Mouse (Mus musculus) cerebellum, adult 9-10 months (tissue): ENCODE measurements around the gene Hexim2.

Source experiments
- DNase-seq: peaks from one replicate; pipeline ENCODE4 v3.0.0; 2022

Gene Hexim2

GRCm38 (mm10) chr11:103131701-103132575, at the start of gene Hexim2:
Gene Hexim2 (plus strand): TSS chr11:103132429.
- DNase-seq = peak; percentile 84

- no peak for DNase-seq
Observed at GRCm38 (mm10) chr11:103093306-103093705, 38.9 kb upstream of the Hexim2 start.

- DNase-seq = no peak
Observed at GRCm38 (mm10) chr11:103093862-103094833, 38.1 kb upstream of the Hexim2 start.

GRCm38 (mm10) chr11:103095107-103095670, 37.0 kb upstream of the Hexim2 start:
- no peak for DNase-seq

- DNase-seq = no peak
Observed at GRCm38 (mm10) chr11:103095801-103096200, 36.4 kb upstream of the Hexim2 start.

- DNase-seq = no peak
Observed at GRCm38 (mm10) chr11:103096979-103097894, 35.0 kb upstream of the Hexim2 start.

- DNase-seq = peak; percentile 65
Observed at GRCm38 (mm10) chr11:103098531-103099190, 33.6 kb upstream of the Hexim2 start.

- DNase-seq = peak; percentile 40
Observed at GRCm38 (mm10) chr11:103099352-103099940, 32.8 kb upstream of the Hexim2 start.

GRCm38 (mm10) chr11:103100361-103100760, 31.9 kb upstream of the Hexim2 start:
- DNase-seq = no peak

- DNase-seq = peak; percentile 85
Observed at GRCm38 (mm10) chr11:103101481-103101865, 30.8 kb upstream of the Hexim2 start, which contains the start of the genes Plcd3 and Acbd4. Gene Plcd3 (minus strand): TSS chr11:103101658. Gene Acbd4 (plus strand): TSS chr11:103101682.

- peak; percentile 91 for DNase-seq
Observed at GRCm38 (mm10) chr11:103101866-103102501, 30.2 kb upstream of the Hexim2 start.

- peak; percentile 99 for DNase-seq
Observed at GRCm38 (mm10) chr11:103102725-103103349, 29.4 kb upstream of the Hexim2 start.

- DNase-seq = no peak
Observed at GRCm38 (mm10) chr11:103103621-103104020, 28.6 kb upstream of the Hexim2 start.

GRCm38 (mm10) chr11:103104469-103104868, 27.8 kb upstream of the Hexim2 start:
- no peak for DNase-seq

GRCm38 (mm10) chr11:103105180-103105725, 27.0 kb upstream of the Hexim2 start:
- no peak for DNase-seq

GRCm38 (mm10) chr11:103105810-103106209, 26.4 kb upstream of the Hexim2 start:
- no peak for DNase-seq

- no peak for DNase-seq
Observed at GRCm38 (mm10) chr11:103106386-103106785, 25.8 kb upstream of the Hexim2 start.

GRCm38 (mm10) chr11:103111301-103111700, 20.9 kb upstream of the Hexim2 start:
- no peak for DNase-seq

- peak; percentile 72 for DNase-seq
Observed at GRCm38 (mm10) chr11:103111881-103112551, 20.2 kb upstream of the Hexim2 start.
